Mouse (Mus musculus): ENCODE results near the gene Limch1.

The Limch1 gene

DNA sequence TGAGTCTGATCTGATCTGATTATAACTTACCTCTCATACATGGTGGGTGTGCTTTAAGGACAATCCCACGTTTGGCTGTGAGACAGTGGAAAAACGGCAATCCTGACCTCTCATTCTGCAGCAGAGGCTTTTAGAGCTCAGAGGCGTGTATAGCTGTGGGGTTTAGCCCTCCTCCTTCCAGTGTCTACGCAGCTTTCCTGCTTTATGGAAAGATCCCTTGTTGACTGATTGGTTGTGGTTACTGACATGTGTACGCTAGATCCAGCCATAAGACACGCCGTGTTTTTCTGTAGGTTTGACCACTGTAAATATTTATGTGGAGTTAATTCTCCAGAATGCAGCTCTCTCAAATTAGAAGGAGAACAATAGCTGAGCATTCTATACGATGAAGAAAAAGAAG is 81.2 kb downstream of the Limch1 start:
- no peak for DNase-seq (ENCODE audit: low read depth, low spot score)

DNA sequence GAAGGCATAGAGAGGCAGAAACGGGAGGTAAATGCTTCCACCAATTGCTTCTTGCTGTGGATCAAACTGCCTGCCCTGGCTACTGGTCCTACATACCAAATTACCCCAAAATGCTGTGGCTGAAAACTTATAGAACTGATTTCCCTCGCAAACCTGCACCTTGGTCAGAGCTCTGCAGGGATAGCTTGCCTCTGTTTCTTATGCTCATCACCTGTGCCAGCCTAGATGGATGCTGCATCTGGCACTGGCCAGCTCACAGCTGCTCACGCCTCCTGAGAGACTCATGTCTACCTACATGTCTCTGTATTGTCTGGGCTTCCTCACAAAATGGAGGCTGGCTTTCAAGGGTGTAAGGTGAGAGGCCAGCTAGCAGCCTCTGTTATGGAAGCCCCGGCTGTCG is 83.9 kb downstream of the Limch1 start:
- DNase-seq (ENCODE audit: low read depth, low spot score): no peak

DNA sequence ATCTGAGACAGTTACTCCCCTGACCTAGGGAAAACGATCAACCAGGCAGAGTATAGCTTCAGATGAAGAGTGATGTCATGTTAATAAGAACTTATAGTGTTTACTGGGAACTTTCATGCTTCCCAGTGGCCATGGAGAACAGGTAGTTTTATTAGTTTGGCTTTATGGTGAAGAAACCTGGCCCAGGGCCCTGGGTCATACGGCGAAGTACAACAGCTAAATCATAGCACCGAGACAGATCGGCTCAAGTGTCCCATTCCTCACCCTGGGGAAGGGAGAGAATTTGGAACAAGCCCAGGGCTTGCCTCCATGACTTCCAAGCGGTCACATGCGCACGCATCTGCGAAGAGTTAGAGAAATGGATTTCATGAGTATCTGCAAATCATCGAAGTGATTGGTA is 84.6 kb downstream of the Limch1 start:
- DNase-seq (ENCODE audit: low read depth, low spot score): no peak

DNA sequence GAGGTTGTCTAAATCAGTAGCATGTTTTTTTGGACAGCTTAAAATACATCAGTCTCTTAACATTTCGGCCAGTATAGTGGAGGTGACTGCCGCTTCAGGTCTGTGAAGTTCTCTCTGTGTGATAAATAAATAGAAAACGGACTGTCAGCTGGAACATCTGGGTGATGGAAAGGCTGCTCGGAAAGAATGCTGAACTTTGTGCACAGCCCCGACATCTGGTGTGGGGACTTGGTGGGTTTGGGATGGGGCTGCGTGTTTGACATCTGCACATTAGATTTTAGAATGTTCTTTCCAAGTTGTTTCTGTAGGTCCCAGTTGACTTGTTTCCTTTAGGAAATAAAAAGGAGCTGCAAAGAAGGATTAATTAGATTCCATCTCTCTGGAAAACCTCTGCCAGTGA is 89.1 kb downstream of the Limch1 start:
- no peak for DNase-seq (ENCODE audit: low read depth, low spot score)

DNA sequence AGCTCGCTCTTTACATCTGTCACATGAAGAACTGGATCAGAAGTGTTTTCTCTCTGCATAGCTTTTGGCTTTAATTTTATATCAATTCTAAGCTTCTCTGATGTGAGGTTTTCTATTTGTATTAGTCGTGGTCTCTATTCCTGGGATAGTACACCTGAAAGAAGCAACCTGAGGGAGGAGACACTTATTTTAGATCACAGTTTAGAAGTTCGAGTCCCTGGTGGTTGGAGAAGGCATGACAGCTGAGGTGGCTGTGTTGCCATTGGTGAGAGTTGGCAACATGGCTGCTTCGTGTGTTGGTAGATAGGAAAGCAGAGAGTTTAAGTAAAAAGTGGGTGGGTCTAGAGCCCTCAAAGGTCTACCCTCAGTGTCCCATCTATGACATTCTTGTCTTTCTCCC is 91.3 kb downstream of the Limch1 start:
- DNase-seq (ENCODE audit: low read depth, low spot score): no peak

DNA sequence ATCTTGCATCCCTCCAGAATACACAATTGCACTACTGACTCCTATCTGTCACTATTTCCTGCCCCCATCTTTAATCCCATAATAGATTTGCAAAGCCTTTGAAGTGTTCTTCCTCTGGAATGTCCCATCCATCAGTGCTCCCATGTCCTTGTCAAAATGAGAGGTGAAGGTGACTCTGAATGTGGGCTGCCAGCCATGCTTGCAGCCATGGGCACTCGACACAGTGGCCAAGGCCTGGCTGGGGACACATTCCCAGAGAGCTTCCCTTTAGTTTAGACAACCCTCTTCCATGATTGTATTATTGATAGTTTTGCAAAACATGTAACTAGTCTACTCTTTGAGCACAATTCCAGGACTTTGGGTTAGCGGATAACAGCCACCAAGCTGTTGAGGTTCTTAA is 96.3 kb downstream of the Limch1 start:
- DNase-seq (ENCODE audit: low read depth, low spot score): no peak

DNA sequence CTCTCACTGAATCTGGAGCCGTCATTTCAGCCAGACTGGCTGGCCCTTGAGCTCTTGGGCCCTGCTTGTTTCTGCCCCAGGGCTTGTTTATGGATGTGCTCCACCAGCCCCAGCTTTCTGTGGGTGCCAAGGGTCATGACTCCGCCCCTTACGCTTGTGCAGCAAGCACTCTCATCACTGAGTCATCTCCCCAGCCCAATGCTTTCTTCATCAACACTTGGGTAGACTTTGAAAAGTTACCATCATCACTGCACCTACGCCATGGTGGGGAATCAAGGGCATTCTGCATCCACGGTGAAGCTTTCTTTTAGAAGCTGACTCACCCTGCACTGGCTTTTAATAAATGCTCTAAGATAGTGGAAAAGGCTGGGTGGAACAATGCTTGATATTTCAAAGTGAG is 97.1 kb downstream of the Limch1 start:
- DNase-seq (ENCODE audit: low read depth, low spot score): peak; percentile 85

DNA sequence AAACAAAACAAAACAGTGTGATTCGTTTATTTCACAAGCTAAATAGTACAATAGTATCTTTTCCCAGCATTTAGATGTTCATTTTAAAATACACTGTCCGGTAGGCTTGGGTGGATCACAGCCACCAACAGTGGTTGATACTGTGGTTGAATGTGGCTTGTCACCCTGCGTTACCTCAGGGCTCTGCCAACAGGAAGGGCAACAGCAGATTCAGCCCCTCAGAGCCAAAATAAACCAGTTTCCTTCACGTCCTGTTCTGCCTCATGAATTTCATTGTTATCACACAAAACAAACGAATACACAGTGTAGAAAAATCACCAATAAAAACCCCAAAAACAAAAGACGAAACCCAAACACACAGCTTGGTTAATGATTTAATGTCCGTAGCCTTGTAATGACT is 102.5 kb downstream of the Limch1 start:
- no peak for DNase-seq (ENCODE audit: low read depth, low spot score)

DNA sequence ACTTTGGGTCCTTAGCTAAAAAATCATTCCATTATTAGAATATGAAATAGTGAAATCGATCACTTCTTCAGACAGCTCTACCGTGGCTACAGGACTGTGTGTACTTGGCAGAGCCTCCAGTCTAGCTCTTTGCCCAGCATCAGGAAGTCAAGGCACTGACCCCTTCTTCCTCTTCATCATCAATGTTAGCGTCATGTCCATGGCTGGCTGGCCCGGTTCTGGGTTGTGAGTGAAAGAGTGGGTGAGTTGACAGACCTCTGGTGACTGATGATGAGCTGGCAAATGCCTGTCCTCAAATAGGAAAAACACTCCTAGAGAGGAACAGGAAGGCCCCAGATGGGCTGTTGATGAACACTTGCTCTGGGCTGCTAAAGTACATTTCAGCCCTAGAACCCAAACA is 103.5 kb downstream of the Limch1 start:
- DNase-seq (ENCODE audit: low read depth, low spot score): no peak

DNA sequence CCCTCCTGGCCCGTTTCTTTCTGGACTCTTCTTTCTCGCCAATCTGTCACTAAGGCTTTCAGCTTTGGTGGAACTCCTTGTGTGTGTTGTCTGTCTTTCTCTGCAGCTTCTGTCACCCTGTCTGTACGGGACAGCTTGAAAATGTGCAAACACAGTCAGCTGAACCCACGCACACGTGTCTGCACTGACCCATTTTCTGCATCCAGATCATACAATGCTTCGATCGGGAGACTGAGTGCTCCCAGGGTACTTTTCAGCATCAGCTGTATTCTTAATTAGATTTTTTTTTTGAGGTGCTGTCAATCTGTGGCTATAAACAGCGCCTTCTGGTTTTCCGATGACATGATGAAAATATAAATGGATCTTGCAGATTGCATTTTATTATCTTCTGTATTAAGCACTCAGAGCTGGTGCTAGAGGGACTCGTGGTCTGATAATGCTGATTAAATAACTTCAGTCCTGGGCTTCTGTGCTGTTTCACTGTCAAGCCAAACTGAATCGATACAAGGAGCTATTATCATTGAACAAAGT is 105.2 kb downstream of the Limch1 start:
- peak; percentile 83 for DNase-seq (ENCODE audit: low read depth, low spot score)

DNA sequence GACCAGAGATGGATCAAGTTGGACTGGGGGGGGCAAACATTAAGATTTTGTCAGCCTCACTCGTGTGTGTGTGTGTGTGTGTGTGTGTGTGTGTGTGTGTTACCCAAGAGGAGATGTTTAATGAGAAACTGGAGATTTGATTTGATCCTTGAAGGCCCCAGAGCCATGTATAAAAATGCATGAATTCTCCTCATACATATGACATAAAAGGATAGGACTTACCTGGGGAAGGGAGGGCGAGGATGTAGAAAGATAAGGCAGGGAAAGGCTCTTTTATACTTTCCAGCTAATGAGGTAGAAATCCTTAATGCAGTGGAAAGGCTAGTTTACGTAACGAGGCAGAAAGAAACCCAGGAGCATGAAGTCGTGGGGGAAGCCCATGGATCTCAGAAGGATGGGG is 106.1 kb downstream of the Limch1 start:
- DNase-seq (ENCODE audit: low read depth, low spot score): no peak

DNA sequence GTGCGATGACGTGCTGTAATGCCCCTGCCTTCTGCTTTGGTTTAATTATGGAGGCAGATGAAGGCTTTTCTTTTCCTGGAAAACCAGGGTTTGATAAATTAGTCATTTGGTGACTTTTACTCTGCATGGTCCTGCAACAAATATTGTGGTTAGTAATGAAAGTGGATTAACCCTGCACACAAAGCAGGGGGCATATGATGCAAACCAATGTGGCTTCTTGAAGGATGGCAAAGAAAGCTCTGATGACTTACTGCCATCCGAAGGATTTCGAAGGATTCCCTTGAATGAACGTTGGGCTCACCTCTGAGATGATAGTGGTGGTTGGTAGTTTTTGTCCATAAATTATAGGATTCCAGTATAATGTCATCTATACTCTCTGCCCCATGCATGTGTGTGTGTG is 108.6 kb downstream of the Limch1 start:
- DNase-seq (ENCODE audit: low read depth, low spot score): no peak

DNA sequence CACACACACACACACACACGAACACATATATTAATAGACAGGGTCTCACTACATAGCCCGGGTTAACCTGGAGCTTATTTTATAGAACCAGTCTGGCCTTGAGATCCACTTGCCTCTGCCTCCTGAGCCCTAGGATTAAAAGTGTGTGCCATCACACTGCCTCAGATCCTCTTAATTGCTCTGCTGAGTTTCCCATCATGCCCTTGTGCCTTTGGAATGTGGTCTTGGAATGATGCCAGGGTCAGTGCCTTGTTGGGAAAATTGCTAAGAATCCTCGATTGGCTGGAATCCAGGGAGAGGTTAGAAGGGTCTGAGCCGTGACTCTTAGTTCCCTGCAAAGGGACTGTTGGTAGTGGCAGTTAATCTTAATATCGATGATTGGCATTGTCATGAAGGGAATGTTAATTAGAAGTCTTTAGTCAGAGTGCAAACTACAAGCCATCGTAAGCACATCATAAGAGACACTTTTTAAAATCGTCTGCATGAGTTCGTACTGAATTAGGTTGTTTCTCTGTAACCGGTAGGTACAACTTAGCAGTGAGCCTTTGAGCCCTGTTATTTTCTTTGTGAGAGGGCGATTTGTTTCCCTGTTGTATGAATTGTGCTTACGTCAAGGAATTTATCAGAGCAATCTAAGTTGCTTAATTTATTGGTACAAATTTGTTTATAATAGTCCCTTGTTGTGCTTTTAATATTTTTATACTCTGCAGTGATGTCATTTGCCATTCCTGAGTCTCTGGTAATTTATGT is 109.9 kb downstream of the Limch1 start:
- no peak for DNase-seq (ENCODE audit: low read depth, low spot score)

DNA sequence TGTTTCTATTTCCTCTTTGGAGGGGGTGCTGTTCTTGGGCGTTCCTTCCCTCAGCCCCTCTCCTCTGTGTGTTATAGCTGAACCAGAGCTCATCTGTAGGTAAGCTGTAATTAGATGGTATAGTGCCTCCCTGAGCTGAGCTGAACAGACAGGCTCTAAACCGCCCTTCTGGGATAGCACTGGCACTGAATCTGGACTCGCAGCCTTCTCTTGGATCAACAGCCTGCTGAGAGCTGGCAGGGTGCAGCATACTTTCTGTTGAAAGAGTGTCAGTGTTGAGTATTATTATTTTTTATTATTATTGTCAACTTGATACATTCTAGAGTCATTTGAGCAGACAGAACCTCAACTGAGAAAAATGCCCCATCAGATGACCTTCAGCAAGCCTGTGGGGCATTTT is 113.9 kb downstream of the Limch1 start:
- peak; percentile 34 for DNase-seq (ENCODE audit: low read depth, low spot score)

DNA sequence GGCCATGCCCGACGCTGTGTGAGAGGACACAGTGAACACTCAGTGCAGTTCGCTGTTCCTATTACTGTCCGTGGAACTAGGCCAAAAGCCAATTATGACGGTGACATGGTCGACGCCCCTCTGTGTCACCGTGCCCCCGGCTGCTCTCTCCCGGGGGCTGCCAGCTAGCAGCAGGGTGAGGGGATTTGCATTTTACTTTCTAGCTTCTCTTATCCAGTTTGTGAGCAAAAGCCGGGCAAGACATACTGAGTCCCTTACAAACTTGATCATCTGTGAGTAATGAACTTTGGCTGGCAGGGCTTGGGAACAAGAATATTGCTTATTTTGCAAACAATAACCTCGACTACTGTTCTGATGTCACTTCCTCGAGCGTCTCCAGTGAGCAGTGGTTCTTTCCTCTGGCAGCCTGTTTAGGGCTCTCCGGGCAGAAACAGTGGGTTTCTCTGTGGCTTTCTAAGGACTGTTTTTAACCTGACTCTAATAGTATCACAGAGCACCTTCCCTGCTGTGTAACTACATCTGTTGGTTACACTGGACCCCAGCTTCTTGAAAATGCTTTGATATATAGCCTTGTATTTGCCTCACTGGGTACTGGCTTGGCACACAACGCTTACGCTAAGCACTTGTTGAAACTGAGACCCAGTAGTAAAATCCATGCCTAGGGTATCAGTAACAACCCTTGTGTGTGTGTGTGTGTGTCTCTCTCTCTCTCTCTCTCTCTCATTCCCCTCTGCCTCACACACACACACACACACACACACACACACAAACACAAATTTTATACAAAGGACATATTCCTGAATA is 115.8 kb downstream of the Limch1 start:
- no peak for DNase-seq (ENCODE audit: low read depth, low spot score)

DNA sequence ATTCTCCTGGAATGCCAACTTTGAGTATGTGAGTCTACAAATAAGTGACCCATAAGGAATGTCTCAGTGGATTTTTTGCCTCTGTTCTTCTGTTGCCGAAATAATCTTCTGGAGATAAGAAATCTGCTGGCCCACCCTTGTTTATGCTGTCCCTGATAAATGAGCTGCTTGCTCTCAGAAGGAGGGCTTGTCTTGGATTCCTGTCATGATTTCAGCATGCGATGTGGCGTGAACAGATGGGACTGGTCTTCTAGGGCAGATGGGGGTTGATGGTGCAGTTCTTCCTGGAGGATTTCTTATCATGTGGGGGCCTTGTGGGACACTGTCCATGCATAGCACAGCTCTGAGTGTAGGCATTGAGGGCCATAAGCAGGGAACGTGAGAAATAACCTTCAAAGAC is 116.5 kb downstream of the Limch1 start:
- DNase-seq (ENCODE audit: low read depth, low spot score): peak; percentile 61

DNA sequence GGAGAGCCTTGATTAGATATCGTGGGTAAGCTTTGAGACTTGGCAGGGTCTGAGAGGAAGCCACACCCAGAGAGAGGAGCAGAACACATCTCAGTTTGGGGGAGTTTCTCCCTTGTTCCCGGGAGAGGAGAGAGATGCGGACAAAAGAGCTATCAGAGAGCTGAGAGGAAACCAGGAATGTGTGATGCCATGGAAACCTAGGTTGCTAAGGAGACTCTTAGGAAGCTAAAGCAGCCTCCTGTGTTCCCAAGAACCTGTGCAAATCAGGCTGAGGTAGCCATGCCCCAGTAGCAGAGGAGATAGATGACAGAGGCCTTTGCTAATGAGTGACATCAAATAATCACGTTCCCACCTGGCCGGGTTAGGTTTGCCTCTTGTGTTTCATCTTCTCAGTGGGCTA is 119.6 kb downstream of the Limch1 start:
- DNase-seq (ENCODE audit: low read depth, low spot score): peak; percentile 88

DNA sequence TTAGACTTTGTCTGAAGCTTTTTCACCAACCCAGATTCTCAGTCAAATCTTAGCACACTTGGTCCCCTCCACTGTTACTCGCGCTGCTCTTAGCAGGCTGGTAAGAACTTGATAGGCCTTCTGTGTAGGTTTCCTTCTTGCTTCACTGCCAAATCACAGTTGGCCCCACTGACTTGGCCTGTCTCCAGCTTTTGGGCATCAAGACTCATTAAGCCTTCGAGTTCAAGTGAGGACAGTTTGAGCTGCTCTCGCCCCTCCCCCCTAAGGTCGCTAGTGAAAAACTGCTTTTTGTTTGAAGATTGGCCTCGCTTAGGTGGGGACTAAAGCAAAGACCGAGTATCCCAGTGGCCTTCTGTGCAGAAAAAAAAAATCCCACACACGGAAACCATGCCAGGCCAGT is 120.4 kb downstream of the Limch1 start:
- peak; percentile 60 for DNase-seq (ENCODE audit: low read depth, low spot score)

DNA sequence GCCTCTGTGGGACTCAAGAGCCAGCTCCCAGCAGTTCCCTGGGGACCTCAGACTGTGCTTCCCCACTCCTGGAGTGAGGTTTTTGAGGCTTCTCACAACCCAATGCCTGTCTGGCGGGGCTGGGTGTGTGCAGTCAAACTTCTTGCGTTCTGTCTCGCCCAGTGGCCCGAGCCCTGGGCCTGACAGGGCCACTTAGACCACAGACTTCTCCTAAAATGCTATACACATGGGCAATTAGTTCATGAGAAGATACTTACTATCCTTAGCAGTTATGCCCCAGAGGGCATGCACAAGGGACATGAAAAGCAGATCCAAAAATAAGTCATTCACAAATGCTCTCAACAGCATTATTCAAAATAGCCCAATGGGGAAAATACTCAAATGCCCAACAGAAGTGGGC is 123.9 kb downstream of the Limch1 start:
- no peak for DNase-seq (ENCODE audit: low read depth, low spot score)

DNA sequence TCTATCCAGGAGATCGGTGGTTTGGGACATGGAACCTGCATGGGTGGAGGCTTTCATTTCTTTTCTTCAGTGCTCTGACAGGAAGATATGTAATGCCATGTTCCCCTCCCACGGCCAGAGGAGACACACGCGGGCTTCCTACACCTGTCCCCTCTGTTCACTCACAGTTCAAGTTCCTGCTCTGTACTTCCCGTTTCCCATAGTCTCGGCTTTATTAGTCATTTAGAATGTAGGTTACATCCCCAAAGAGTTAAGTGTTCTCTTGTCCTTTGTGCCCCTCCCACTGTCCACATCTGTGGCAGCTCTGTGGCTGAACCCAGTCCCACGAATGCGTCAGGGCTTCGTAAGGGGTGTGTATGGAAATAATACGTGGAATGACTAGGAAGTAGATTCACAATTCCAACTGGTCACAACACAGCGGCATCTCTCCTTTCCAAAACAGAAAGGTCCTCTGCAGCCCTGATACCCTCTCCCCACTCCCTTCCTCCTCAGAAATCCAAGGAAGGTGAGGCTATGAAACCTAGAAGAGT is 126.0 kb downstream of the Limch1 start:
- DNase-seq (ENCODE audit: low read depth, low spot score): no peak

DNA sequence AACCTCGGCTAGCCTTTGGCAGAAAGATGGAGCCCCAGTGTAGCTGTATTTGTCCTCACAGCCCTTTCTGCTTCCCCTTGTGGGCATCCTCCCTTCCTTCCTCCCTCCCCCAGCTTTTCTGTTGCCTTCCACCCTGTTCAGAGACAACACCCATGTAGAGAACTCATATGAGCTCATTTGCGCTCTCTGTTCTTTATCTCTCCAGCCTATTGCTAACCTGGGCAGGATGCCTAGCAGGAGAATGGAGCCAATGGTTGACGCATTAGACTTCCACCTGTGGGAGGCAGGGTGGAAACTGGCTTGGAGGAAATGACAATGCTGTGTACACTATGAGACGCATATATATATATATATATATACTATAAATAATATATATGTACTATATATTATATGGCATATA is 126.4 kb downstream of the Limch1 start:
- DNase-seq (ENCODE audit: low read depth, low spot score): peak; percentile 68

DNA sequence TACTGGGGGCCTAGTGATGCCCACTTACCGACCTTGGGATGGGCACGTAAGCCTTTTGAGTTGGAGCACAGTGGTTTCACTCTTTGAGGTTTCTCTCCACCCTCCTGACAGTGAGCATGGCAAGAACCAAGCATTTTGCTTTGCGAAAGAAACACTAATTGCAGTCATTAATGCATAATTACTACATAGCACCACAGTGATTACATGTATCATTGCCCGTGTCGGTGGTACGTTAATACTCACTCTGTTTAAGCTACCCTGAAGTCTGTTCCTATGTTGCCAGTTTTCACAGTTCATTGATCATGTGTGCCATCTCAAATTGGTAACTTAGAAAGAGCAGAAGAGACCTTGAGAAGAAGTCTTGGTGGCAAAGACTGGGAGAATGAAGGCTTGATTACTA is 127.1 kb downstream of the Limch1 start:
- DNase-seq (ENCODE audit: low read depth, low spot score): peak; percentile 64
